Mouse (Mus musculus): Measurements from ENCODE around the gene Prg2. TPM values are rescaled to one million over a fixed set of nuclear protein-coding genes. Genes with fewer than 3 reads are reported as not detected.

Prg2 gene
- polyA plus RNA-seq, 1 experiment = not detected

GRCm38 (mm10) chr2:84937491-84938150 lies 42.6 kb upstream of the Prg2 start:
- Histone ChIP-seq H3K4me3 (ENCODE audit: insufficient read depth, poor library complexity, severe bottlenecking) (no peak overlapping the region), H3K27me3 (ENCODE audit: control insufficient read depth, insufficient read depth, insufficient read length) (no peaks in the 10 kb centered on the region)
- TF ChIP-seq CTCF (IDR thresholded peaks at IDR 0.05; ENCODE audit: control insufficient read depth, insufficient read depth, insufficient read length) (no peak), MYOD1 (IDR thresholded peaks at IDR 0.05; ENCODE audit: control insufficient read depth, insufficient read length, low read depth) (no peak), FOSL1 (IDR thresholded peaks at IDR 0.05; ENCODE audit: insufficient read depth, low read length, poor library complexity, severe bottlenecking) (no peak), CEBPB (IDR thresholded peaks at IDR 0.05; ENCODE audit: low read depth) (no peak), MAX (IDR thresholded peaks at IDR 0.05) (no peak), USF1 (IDR thresholded peaks at IDR 0.05; ENCODE audit: low read depth) (no peak), MYOG (IDR thresholded peaks at IDR 0.05; ENCODE audit: control insufficient read depth, extremely low read depth, insufficient read length) (no peak)

GRCm38 (mm10) chr2:84938249-84938946 lies 41.9 kb upstream of the Prg2 start:
- Histone ChIP-seq H3K4me3 (ENCODE audit: insufficient read depth, poor library complexity, severe bottlenecking) (no peak overlapping the region), H3K79me2 (ENCODE audit: control insufficient read depth, insufficient read depth) (no peaks in the 10 kb centered on the region), H3ac (ENCODE audit: control insufficient read depth, insufficient read length, low read depth) (no peak overlapping the region), H3K36me3 (ENCODE audit: control insufficient read depth, insufficient read depth) (no peaks in the 10 kb centered on the region), H3K27me3 (ENCODE audit: control insufficient read depth, insufficient read depth, insufficient read length) (no peaks in the 10 kb centered on the region), H3K79me3 (ENCODE audit: low read depth) (no peaks in the 10 kb centered on the region)
- TF ChIP-seq MYOD1 (IDR thresholded peaks at IDR 0.05; ENCODE audit: control insufficient read depth, insufficient read length, low read depth) = no peak
- TF ChIP-seq CEBPB (IDR thresholded peaks at IDR 0.05; ENCODE audit: low read depth) = no peak
- no peak for TF ChIP-seq MAX (IDR thresholded peaks at IDR 0.05)
- TF ChIP-seq MYOG (IDR thresholded peaks at IDR 0.05; ENCODE audit: control insufficient read depth, extremely low read depth, insufficient read length) = no peak
- no peak for TF ChIP-seq CTCF (IDR thresholded peaks at IDR 0.05; ENCODE audit: control insufficient read depth, insufficient read depth, insufficient read length)
- no peak for TF ChIP-seq FOSL1 (IDR thresholded peaks at IDR 0.05; ENCODE audit: insufficient read depth, low read length, poor library complexity, severe bottlenecking)
- no peak for TF ChIP-seq USF1 (IDR thresholded peaks at IDR 0.05; ENCODE audit: low read depth)

More at GRCm38 (mm10) chr2:84937491-84938150, 42.6 kb upstream of the Prg2 start:
- Histone ChIP-seq H3K36me3 (ENCODE audit: control insufficient read depth, insufficient read depth) (no peaks in the 10 kb centered on the region), H3ac (ENCODE audit: control insufficient read depth, insufficient read length, low read depth) (no peak overlapping the region), H3K79me3 (ENCODE audit: low read depth) (no peaks in the 10 kb centered on the region), H3K79me2 (ENCODE audit: control insufficient read depth, insufficient read depth) (no peaks in the 10 kb centered on the region)

- Histone ChIP-seq H3K4me3 (ENCODE audit: insufficient read depth, poor library complexity, severe bottlenecking) (no peak overlapping the region), H3K27me3 (ENCODE audit: control insufficient read depth, insufficient read depth, insufficient read length) (no peaks in the 10 kb centered on the region), H3K36me3 (ENCODE audit: control insufficient read depth, insufficient read depth) (no peaks in the 10 kb centered on the region), H3K79me3 (ENCODE audit: low read depth) (no peaks in the 10 kb centered on the region), H3ac (ENCODE audit: control insufficient read depth, insufficient read length, low read depth) (no peak overlapping the region), H3K79me2 (ENCODE audit: control insufficient read depth, insufficient read depth) (no peaks in the 10 kb centered on the region)
- TF ChIP-seq CEBPB (IDR thresholded peaks at IDR 0.05; ENCODE audit: low read depth) (no peak), CTCF (IDR thresholded peaks at IDR 0.05; ENCODE audit: control insufficient read depth, insufficient read depth, insufficient read length) (no peak), MYOG (IDR thresholded peaks at IDR 0.05; ENCODE audit: control insufficient read depth, extremely low read depth, insufficient read length) (no peak), USF1 (IDR thresholded peaks at IDR 0.05; ENCODE audit: low read depth) (no peak), MYOD1 (IDR thresholded peaks at IDR 0.05; ENCODE audit: control insufficient read depth, insufficient read length, low read depth) (no peak), FOSL1 (IDR thresholded peaks at IDR 0.05; ENCODE audit: insufficient read depth, low read length, poor library complexity, severe bottlenecking) (no peak), MAX (IDR thresholded peaks at IDR 0.05) (no peak)
These were observed 41.0 kb upstream of the Prg2 start for GRCm38 (mm10) chr2:84939306-84939705.

- Histone ChIP-seq H3K4me3 (ENCODE audit: insufficient read depth, poor library complexity, severe bottlenecking) (no peak overlapping the region), H3K79me2 (ENCODE audit: control insufficient read depth, insufficient read depth) (no peaks in the 10 kb centered on the region), H3ac (ENCODE audit: control insufficient read depth, insufficient read length, low read depth) (no peak overlapping the region), H3K36me3 (ENCODE audit: control insufficient read depth, insufficient read depth) (no peaks in the 10 kb centered on the region), H3K27me3 (ENCODE audit: control insufficient read depth, insufficient read depth, insufficient read length) (no peaks in the 10 kb centered on the region), H3K79me3 (ENCODE audit: low read depth) (no peaks in the 10 kb centered on the region)
- TF ChIP-seq USF1 (IDR thresholded peaks at IDR 0.05; ENCODE audit: low read depth) (no peak), CTCF (IDR thresholded peaks at IDR 0.05; ENCODE audit: control insufficient read depth, insufficient read depth, insufficient read length) (no peak), MYOG (IDR thresholded peaks at IDR 0.05; ENCODE audit: control insufficient read depth, extremely low read depth, insufficient read length) (no peak), CEBPB (IDR thresholded peaks at IDR 0.05; ENCODE audit: low read depth) (no peak), FOSL1 (IDR thresholded peaks at IDR 0.05; ENCODE audit: insufficient read depth, low read length, poor library complexity, severe bottlenecking) (no peak), MYOD1 (IDR thresholded peaks at IDR 0.05; ENCODE audit: control insufficient read depth, insufficient read length, low read depth) (no peak), MAX (IDR thresholded peaks at IDR 0.05) (no peak)
These were observed 40.5 kb upstream of the Prg2 start for GRCm38 (mm10) chr2:84939711-84940110.

GRCm38 (mm10) chr2:84941332-84941731 lies 38.9 kb upstream of the Prg2 start:
- no peaks in the 10 kb centered on the region for H3K36me3 ChIP-seq (ENCODE audit: control insufficient read depth, insufficient read depth)
- TF ChIP-seq CTCF (IDR thresholded peaks at IDR 0.05; ENCODE audit: control insufficient read depth, insufficient read depth, insufficient read length) (no peak), MYOD1 (IDR thresholded peaks at IDR 0.05; ENCODE audit: control insufficient read depth, insufficient read length, low read depth) (no peak), FOSL1 (IDR thresholded peaks at IDR 0.05; ENCODE audit: insufficient read depth, low read length, poor library complexity, severe bottlenecking) (no peak), MYOG (IDR thresholded peaks at IDR 0.05; ENCODE audit: control insufficient read depth, extremely low read depth, insufficient read length) (no peak), USF1 (IDR thresholded peaks at IDR 0.05; ENCODE audit: low read depth) (no peak), MAX (IDR thresholded peaks at IDR 0.05) (no peak), CEBPB (IDR thresholded peaks at IDR 0.05; ENCODE audit: low read depth) (no peak)

More at GRCm38 (mm10) chr2:84941332-84941731, 38.9 kb upstream of the Prg2 start:
- H3K27me3 ChIP-seq (ENCODE audit: control insufficient read depth, insufficient read depth, insufficient read length) = no peaks in the 10 kb centered on the region
- no peak overlapping the region for H3K4me3 ChIP-seq (ENCODE audit: insufficient read depth, poor library complexity, severe bottlenecking)
- no peaks in the 10 kb centered on the region for H3K79me2 ChIP-seq (ENCODE audit: control insufficient read depth, insufficient read depth)
- H3K79me3 ChIP-seq (ENCODE audit: low read depth) = no peaks in the 10 kb centered on the region
- H3ac ChIP-seq (ENCODE audit: control insufficient read depth, insufficient read length, low read depth) = no peak overlapping the region

Data from C2C12 (cell line).